ENCODE assay signal across 27 mouse cellular contexts in genomic region chr3:57739830-57740229, GRCm38 (mm10). TPM values are rescaled to one million over a fixed set of nuclear protein-coding genes. Genes with fewer than 3 reads are reported as not detected.
"Had no signal": no experiment of that assay in that cellular context is flagged by ENCODE, and none has a peak within 500 bp of the region (broad histone marks: within the 10 kb centered on the region; RNA-seq: fewer than 3 reads in every experiment).

No protein-coding gene starts in this region.

- H3K9me3 ChIP-seq: liver, embryonic 13.5 days; neural tube, embryonic 12.5 days; neural tube, embryonic 15.5 days had no signal

- H3K36me3 ChIP-seq: liver, embryonic 13.5 days; neural tube, embryonic 12.5 days; neural tube, embryonic 15.5 days had no signal

- H3K4me3 ChIP-seq: left cerebral cortex, adult 2 months; liver, embryonic 13.5 days; neural tube, embryonic 12.5 days; neural tube, embryonic 15.5 days had no signal

- H3K27ac ChIP-seq: left cerebral cortex, adult 2 months; liver, embryonic 13.5 days; neural tube, embryonic 12.5 days; neural tube, embryonic 15.5 days had no signal

- DNase-seq: kidney, adult 18-20 months; kidney, adult 9 months; kidney, postnatal 14 days; kidney, postnatal 4 days; layer of hippocampus, postnatal 36 days; liver, embryonic 13.5 days; lung, adult 2 months; lung, postnatal 36 days; midbrain, embryonic 14.5 days; right cerebral cortex, adult 18-20 months; right cerebral cortex, postnatal 25 days; spleen, adult 18-20 months; thymus, adult 2 months; thymus, postnatal 14 days; thymus, postnatal 4 days had no signal

- H3K27me3 ChIP-seq: liver, embryonic 13.5 days; neural tube, embryonic 12.5 days; neural tube, embryonic 15.5 days had no signal

- H3K9ac ChIP-seq: liver, embryonic 13.5 days; neural tube, embryonic 12.5 days; neural tube, embryonic 15.5 days had no signal

RNA-seq across cellular contexts. Expression of gene Ankub1, which starts 47.2 kb away (rescaled TPM):
- total RNA-seq: left cerebral cortex, postnatal 10 days; megakaryocyte progenitor cell, adult 5-6 weeks; megakaryocyte-erythroid progenitor cell, adult 5-6 weeks; midbrain, postnatal 0 days had no signal
- polyA plus RNA-seq: kidney, embryonic 16.5 days; limb, embryonic 14.5 days; liver, embryonic 13.5 days; liver, embryonic 16.5 days; midbrain, embryonic 11.5 days; neural tube, embryonic 12.5 days; stomach, embryonic 16.5 days had no signal
